In genomic region chr8:106270804-106271203, GRCm38 (mm10) we compare ENCODE assay signal across 10 mouse cellular contexts.
DNase-seq lines count a peak whose midpoint lies in the region; ATAC-seq and TF ChIP-seq lines count a peak whose summit lies in the region.
"Had no signal": no experiment of that assay in that cellular context is flagged by ENCODE, and none has a peak within 500 bp of the region (broad histone marks: within the 10 kb centered on the region; RNA-seq: fewer than 3 reads in every experiment).

No protein-coding gene starts in this region.

- H3K4me2 ChIP-seq in forebrain, embryonic 11.5 days (ENCODE audit: low read depth, low read length, severe bottlenecking), result no peak overlapping the region
- H3K4me2 ChIP-seq in midbrain, embryonic 14.5 days (ENCODE audit: low read length), result peak overlapping the region; percentile 3; the same call in 1 of the 2 replicates
- no peak overlapping the region for H3K4me2 ChIP-seq in intestine, postnatal 0 days (replicated peaks; ENCODE audit: low read depth)

- 0 out of 2 replicates have a peak overlapping the region, but pooled peaks have one; percentile 3 for H3K9ac ChIP-seq in forebrain, embryonic 11.5 days (ENCODE audit: low read length)
- H3K9ac ChIP-seq in midbrain, embryonic 14.5 days (replicated peaks; ENCODE audit: low read length), result peak overlapping the region; percentile 13; the same call in 1 of the 2 replicates
- H3K9ac ChIP-seq in intestine, postnatal 0 days (ENCODE audit: low read depth, low read length), result no peak overlapping the region

- H3K9me3 ChIP-seq in forebrain, embryonic 11.5 days (ENCODE audit: control insufficient read depth, low read length), result no peaks in the 10 kb centered on the region
- H3K9me3 ChIP-seq in midbrain, embryonic 14.5 days (ENCODE audit: control insufficient read depth, low read length), result no peaks in the 10 kb centered on the region
- no peaks in the 10 kb centered on the region for H3K9me3 ChIP-seq in intestine, postnatal 0 days (ENCODE audit: control insufficient read depth)
- H3K9me3 ChIP-seq: G1E had no signal

- no peak for TF ChIP-seq POLR2A in brain, embryonic 14.5 days (IDR thresholded peaks at IDR 0.05; ENCODE audit: borderline replicate concordance, extremely low read depth, insufficient read depth, insufficient read length, poor library complexity, severe bottlenecking)

- DNase-seq in brain, embryonic 14.5 days (ENCODE audit: low read depth), result peak; percentile 92
- peak; percentile 68 for DNase-seq in forebrain, embryonic 11.5 days (ENCODE audit: low spot score)
- DNase-seq in layer of hippocampus, adult 8-10 months (ENCODE audit: low spot score in 2 of 2), result peak; percentile 85 to 88
- DNase-seq in midbrain, embryonic 14.5 days, result peak; percentile 79
- no peak for DNase-seq in Muller cell, postnatal 12 days (ENCODE audit: inconsistent ontology term)
- DNase-seq in kidney, postnatal 14 days, result no peak
- DNase-seq in ovary, adult 18-20 months (ENCODE audit: low spot score), result no peak
- DNase-seq: gastrocnemius, adult 2 months had no signal

- peaks cover 10% of the 10 kb centered on the region for H3K4me1 ChIP-seq in forebrain, embryonic 11.5 days (replicated peaks; ENCODE audit: control insufficient read depth, insufficient read depth, low read length)
- H3K4me1 ChIP-seq in midbrain, embryonic 14.5 days (ENCODE audit: control insufficient read depth, insufficient read depth, low read length), result peaks cover 29% of the 10 kb centered on the region
- no peaks in the 10 kb centered on the region for H3K4me1 ChIP-seq in intestine, postnatal 0 days (replicated peaks; ENCODE audit: control insufficient read depth, insufficient read depth, low read length)

- H3K36me3 ChIP-seq in forebrain, embryonic 11.5 days (ENCODE audit: control insufficient read depth, insufficient read depth, low read length), result no peaks in the 10 kb centered on the region
- peaks cover under 1% of the 10 kb centered on the region for H3K36me3 ChIP-seq in midbrain, embryonic 14.5 days (ENCODE audit: control insufficient read depth, insufficient read depth, low read length)
- H3K36me3 ChIP-seq in intestine, postnatal 0 days (ENCODE audit: control insufficient read depth, insufficient read depth), result no peaks in the 10 kb centered on the region
- H3K36me3 ChIP-seq: G1E had no signal

- H3K4me3 ChIP-seq in forebrain, embryonic 11.5 days (ENCODE audit: low read depth, low read length), result no peak overlapping the region
- no peak overlapping the region for H3K4me3 ChIP-seq in midbrain, embryonic 14.5 days (replicated peaks; ENCODE audit: low read depth, low read length)
- no peak overlapping the region for H3K4me3 ChIP-seq in intestine, postnatal 0 days (ENCODE audit: low read depth, low read length)
- H3K4me3 ChIP-seq: gastrocnemius, adult 2 months had no signal

- 0 out of 2 replicates have a peak, but pooled peaks have one; percentile 30 for ATAC-seq in forebrain, embryonic 11.5 days (replicated peaks; ENCODE audit: low FRiP score)
- ATAC-seq in midbrain, embryonic 14.5 days (ENCODE audit: low FRiP score, low TSS enrichment), result no peak
- no peak for ATAC-seq in intestine, postnatal 0 days

- 11% methylated on average over 5 of the region's 5 CpGs for WGBS in forebrain, embryonic 11.5 days
- under 1% methylated on average over 5 of the region's 5 CpGs for WGBS in midbrain, embryonic 14.5 days
- WGBS in intestine, postnatal 0 days, result 53% methylated on average over 5 of the region's 5 CpGs

- H3K27me3 ChIP-seq in forebrain, embryonic 11.5 days (ENCODE audit: control insufficient read depth, insufficient read depth, low read length), result no peaks in the 10 kb centered on the region
- H3K27me3 ChIP-seq in midbrain, embryonic 14.5 days (ENCODE audit: control insufficient read depth, insufficient read depth, low read length), result no peaks in the 10 kb centered on the region
- no peaks in the 10 kb centered on the region for H3K27me3 ChIP-seq in intestine, postnatal 0 days (replicated peaks; ENCODE audit: control insufficient read depth, insufficient read depth, low read length)

- no peak for TF ChIP-seq CTCF in brain, embryonic 14.5 days (IDR thresholded peaks at IDR 0.05; ENCODE audit: borderline replicate concordance, extremely low read depth, insufficient read depth, insufficient read length)
- TF ChIP-seq CTCF in intestine, postnatal 0 days (IDR thresholded peaks at IDR 0.05; ENCODE audit: low read depth), result no peak

- no peak overlapping the region for H3K27ac ChIP-seq in forebrain, embryonic 11.5 days (ENCODE audit: low read depth, low read length)
- peak overlapping the region; percentile 46 for H3K27ac ChIP-seq in midbrain, embryonic 14.5 days (replicated peaks; ENCODE audit: low read depth, low read length)
- no peak overlapping the region for H3K27ac ChIP-seq in intestine, postnatal 0 days (ENCODE audit: low read depth, low read length)
- H3K27ac ChIP-seq: gastrocnemius, adult 2 months had no signal

Comparison
In these comparisons a context has a peak if more than half of its experiments do, and no peak if none do; other contexts are left out.
1. DNase-seq: peak in brain, embryonic 14.5 days (single experiment), forebrain, embryonic 11.5 days (single experiment), layer of hippocampus, adult 8-10 months (2 of 2) and midbrain, embryonic 14.5 days (single experiment); none in Muller cell, postnatal 12 days (single experiment), kidney, postnatal 14 days (single experiment) and ovary, adult 18-20 months (single experiment).